Mouse (Mus musculus): ENCODE data around the gene Cxcl17.

DNA sequence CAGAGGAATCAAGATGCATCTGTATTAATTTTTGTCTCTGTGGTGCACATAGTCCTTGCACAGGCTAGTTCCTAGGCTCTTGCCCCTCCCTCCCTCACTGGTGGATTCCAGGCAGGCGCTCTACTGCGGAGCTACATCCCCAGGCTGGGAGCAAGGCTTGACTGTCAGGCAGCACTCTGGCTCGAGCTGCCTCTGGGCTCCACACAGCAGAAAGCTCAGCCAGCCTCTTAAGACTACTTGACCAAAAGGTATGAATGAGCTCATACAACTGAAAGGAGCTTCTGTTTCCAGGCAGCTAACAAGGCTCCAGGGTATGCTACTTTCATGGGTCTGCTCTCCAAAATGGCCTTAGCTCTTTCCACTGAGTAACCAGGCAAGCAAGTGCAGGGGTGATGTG, 31.4 kb downstream of the Cxcl17 start:
- TF ChIP-seq POLR2A (IDR thresholded peaks at IDR 0.05; ENCODE audit: insufficient read length, low read depth), result no peak
- no peak for TF ChIP-seq MYOD1 (IDR thresholded peaks at IDR 0.05; ENCODE audit: control insufficient read depth in 1 of 3, insufficient read length in 2 of 3, low read depth in 2 of 3)
- no peak for TF ChIP-seq USF1 (IDR thresholded peaks at IDR 0.05; ENCODE audit: low read depth)
- no peak for TF ChIP-seq TCF12 (IDR thresholded peaks at IDR 0.05; ENCODE audit: insufficient read depth, poor library complexity, severe bottlenecking)
- no peak for TF ChIP-seq E2F4 (IDR thresholded peaks at IDR 0.05; ENCODE audit: insufficient read depth)
- TF ChIP-seq CEBPB (IDR thresholded peaks at IDR 0.05; ENCODE audit: insufficient read depth, poor library complexity, severe bottlenecking), result no peak
- TF ChIP-seq POLR2AphosphoS2 (IDR thresholded peaks at IDR 0.05; ENCODE audit: insufficient read length, low read depth), result no peak
